ENCODE assay signal across 39 mouse cellular contexts in genomic region chr1:171604686-171605085, GRCm38 (mm10). TPM values are rescaled to one million over a fixed set of nuclear protein-coding genes. Genes with fewer than 3 reads are reported as not detected.
"Had no signal": no experiment of that assay in that cellular context is flagged by ENCODE, and none has a peak within 500 bp of the region (broad histone marks: within the 10 kb centered on the region; RNA-seq: fewer than 3 reads in every experiment).

No protein-coding gene starts in this region.

- H3K4me1 ChIP-seq: limb, embryonic 12.5 days; limb, embryonic 13.5 days; limb, embryonic 15.5 days; liver, embryonic 12.5 days; liver, embryonic 13.5 days; liver, embryonic 15.5 days; lung, embryonic 15.5 days; midbrain, embryonic 10.5 days; midbrain, embryonic 12.5 days; midbrain, embryonic 13.5 days; midbrain, embryonic 15.5 days; neural tube, embryonic 12.5 days; neural tube, embryonic 13.5 days had no signal

- H3K4me3 ChIP-seq: limb, embryonic 10.5 days; limb, embryonic 12.5 days; limb, embryonic 13.5 days; limb, embryonic 15.5 days; liver, embryonic 12.5 days; liver, embryonic 13.5 days; liver, embryonic 15.5 days; lung, embryonic 15.5 days; megakaryocyte, embryonic 14.5 days; midbrain, embryonic 10.5 days; midbrain, embryonic 12.5 days; midbrain, embryonic 13.5 days; midbrain, embryonic 15.5 days; myocyte; neural tube, embryonic 12.5 days; neural tube, embryonic 13.5 days had no signal

- H3K36me3 ChIP-seq: limb, embryonic 10.5 days; limb, embryonic 12.5 days; limb, embryonic 13.5 days; limb, embryonic 15.5 days; liver, embryonic 12.5 days; liver, embryonic 13.5 days; liver, embryonic 15.5 days; lung, embryonic 15.5 days; midbrain, embryonic 10.5 days; midbrain, embryonic 12.5 days; midbrain, embryonic 13.5 days; midbrain, embryonic 15.5 days; neural tube, embryonic 12.5 days; neural tube, embryonic 13.5 days had no signal

- H3K9ac ChIP-seq: limb, embryonic 12.5 days; limb, embryonic 13.5 days; limb, embryonic 15.5 days; liver, embryonic 12.5 days; liver, embryonic 13.5 days; liver, embryonic 14.5 days; liver, embryonic 15.5 days; lung, embryonic 14.5 days; lung, embryonic 15.5 days; midbrain, embryonic 12.5 days; midbrain, embryonic 13.5 days; midbrain, embryonic 15.5 days; neural tube, embryonic 12.5 days; neural tube, embryonic 13.5 days had no signal

- H3K27me3 ChIP-seq: limb, embryonic 12.5 days; limb, embryonic 13.5 days; limb, embryonic 15.5 days; liver, embryonic 13.5 days; liver, embryonic 15.5 days; lung, embryonic 15.5 days; midbrain, embryonic 12.5 days; midbrain, embryonic 13.5 days; midbrain, embryonic 15.5 days; neural tube, embryonic 12.5 days; neural tube, embryonic 13.5 days had no signal

- DNase-seq: left cerebral cortex, postnatal 4 days; liver; liver, embryonic 13.5 days; lung, adult 18-20 months; lung, adult 2 months; lung, embryonic 14.5 days; lung, postnatal 10 days; lung, postnatal 14 days; lung, postnatal 36 days; lung, postnatal 4 days; midbrain, embryonic 14.5 days had no signal

- H3K27ac ChIP-seq: limb, embryonic 10.5 days; limb, embryonic 12.5 days; limb, embryonic 13.5 days; limb, embryonic 15.5 days; liver, embryonic 12.5 days; liver, embryonic 13.5 days; liver, embryonic 14.5 days; liver, embryonic 15.5 days; lung, embryonic 15.5 days; macrophage; midbrain, embryonic 10.5 days; midbrain, embryonic 12.5 days; midbrain, embryonic 13.5 days; midbrain, embryonic 15.5 days; neural tube, embryonic 12.5 days; neural tube, embryonic 13.5 days had no signal

- ATAC-seq: liver, embryonic 12.5 days; lung, postnatal 0 days; midbrain, embryonic 13.5 days; midbrain, embryonic 15.5 days; midbrain, embryonic 16.5 days had no signal

- H3K4me2 ChIP-seq: limb, embryonic 12.5 days; limb, embryonic 13.5 days; limb, embryonic 15.5 days; liver, embryonic 11.5 days; liver, embryonic 12.5 days; liver, embryonic 13.5 days; liver, embryonic 15.5 days; lung, embryonic 14.5 days; lung, embryonic 15.5 days; midbrain, embryonic 11.5 days; midbrain, embryonic 12.5 days; midbrain, embryonic 13.5 days; midbrain, embryonic 15.5 days; neural tube, embryonic 12.5 days; neural tube, embryonic 13.5 days had no signal

- H3K9me3 ChIP-seq: limb, embryonic 10.5 days; limb, embryonic 12.5 days; limb, embryonic 13.5 days; limb, embryonic 15.5 days; liver, embryonic 12.5 days; liver, embryonic 13.5 days; liver, embryonic 15.5 days; lung, embryonic 15.5 days; megakaryocyte, embryonic 14.5 days; midbrain, embryonic 10.5 days; midbrain, embryonic 12.5 days; midbrain, embryonic 13.5 days; midbrain, embryonic 15.5 days; neural tube, embryonic 12.5 days; neural tube, embryonic 13.5 days had no signal

RNA-seq across cellular contexts. Expression of gene Ly9, which starts 2.5 kb away (rescaled TPM):
- total RNA-seq: left cerebral cortex, postnatal 10 days; left cerebral cortex, postnatal 14 days; left cerebral cortex, postnatal 25 days; left cerebral cortex, postnatal 36 days had no signal
- polyA plus RNA-seq: limb, embryonic 10.5 days; limb, embryonic 11.5 days; midbrain, embryonic 10.5 days; midbrain, embryonic 11.5 days; midbrain, embryonic 12.5 days; midbrain, embryonic 13.5 days; midbrain, embryonic 14.5 days; midbrain, postnatal 0 days; myocyte; neural tube, embryonic 11.5 days; neural tube, embryonic 12.5 days had no signal

RNA-seq across cellular contexts. Expression of gene Cd244a, which starts 45.7 kb away (rescaled TPM):
- total RNA-seq: left cerebral cortex, postnatal 10 days; left cerebral cortex, postnatal 14 days; left cerebral cortex, postnatal 25 days; left cerebral cortex, postnatal 36 days; midbrain, postnatal 0 days had no signal
- polyA plus RNA-seq: limb, embryonic 10.5 days; limb, embryonic 11.5 days; lung, embryonic 14.5 days; midbrain, embryonic 10.5 days; midbrain, embryonic 11.5 days; midbrain, embryonic 12.5 days; midbrain, embryonic 13.5 days; midbrain, embryonic 15.5 days; midbrain, embryonic 16.5 days; midbrain, postnatal 0 days; neural tube, embryonic 12.5 days; neural tube, embryonic 13.5 days had no signal

RNA-seq across cellular contexts. Expression of gene Slamf7, which starts 48.1 kb away (rescaled TPM):
- total RNA-seq: left cerebral cortex, postnatal 25 days; left cerebral cortex, postnatal 36 days; left cerebral cortex, postnatal 4 days; midbrain, postnatal 0 days had no signal
- polyA plus RNA-seq: limb, embryonic 10.5 days; limb, embryonic 11.5 days; limb, embryonic 12.5 days; liver, embryonic 11.5 days; liver, embryonic 12.5 days; liver, embryonic 13.5 days; lung, embryonic 14.5 days; midbrain, embryonic 10.5 days; midbrain, embryonic 11.5 days; midbrain, embryonic 12.5 days; midbrain, embryonic 13.5 days; midbrain, embryonic 15.5 days; midbrain, embryonic 16.5 days; midbrain, postnatal 0 days; myocyte; neural tube, embryonic 11.5 days; neural tube, embryonic 12.5 days; neural tube, embryonic 13.5 days had no signal
